Mouse (Mus musculus) brown adipose tissue, adult 24 weeks (tissue): Measurements from ENCODE around the gene Rnd1. TPM values are rescaled to one million over a fixed set of nuclear protein-coding genes. Genes with fewer than 3 reads are reported as not detected.
A peak's percentile ranks its signal among the peaks of the same experiment; 100 is the strongest.

Experiments used
- H3K27ac ChIP-seq: fragments of 200-500 bp; replicated peaks from 2 replicates; pipeline ENCODE4 v1.5.1; 2012; ENCODE audit warnings: low read depth, mild to moderate bottlenecking, low read length
- H3K4me1 ChIP-seq: fragments of 200-500 bp; 2 replicates; pipeline ENCODE4 v1.6.1; 2012; ENCODE audit warnings: low read length, mixed read lengths; ENCODE audit not compliant: control insufficient read depth, insufficient read depth, insufficient read length
- H3K4me3 ChIP-seq: fragments of 200-500 bp; 2 replicates; pipeline ENCODE4 v1.5.1; 2012; ENCODE audit warnings: low read depth, mild to moderate bottlenecking, low read length, moderate library complexity; ENCODE audit not compliant: insufficient read depth
- polyA plus RNA-seq: library from polyadenylated mRNA; stranded (reverse); fragments of >200 nt; gene quantifications from 2 replicates; pipeline ENCODE4 v1.2.4, GENCODE M21; 2012; ENCODE audit not compliant: missing spikeins, insufficient read depth, insufficient read length

The Rnd1 gene
- polyA plus RNA-seq, 1 experiment = 1.7 TPM

DNA sequence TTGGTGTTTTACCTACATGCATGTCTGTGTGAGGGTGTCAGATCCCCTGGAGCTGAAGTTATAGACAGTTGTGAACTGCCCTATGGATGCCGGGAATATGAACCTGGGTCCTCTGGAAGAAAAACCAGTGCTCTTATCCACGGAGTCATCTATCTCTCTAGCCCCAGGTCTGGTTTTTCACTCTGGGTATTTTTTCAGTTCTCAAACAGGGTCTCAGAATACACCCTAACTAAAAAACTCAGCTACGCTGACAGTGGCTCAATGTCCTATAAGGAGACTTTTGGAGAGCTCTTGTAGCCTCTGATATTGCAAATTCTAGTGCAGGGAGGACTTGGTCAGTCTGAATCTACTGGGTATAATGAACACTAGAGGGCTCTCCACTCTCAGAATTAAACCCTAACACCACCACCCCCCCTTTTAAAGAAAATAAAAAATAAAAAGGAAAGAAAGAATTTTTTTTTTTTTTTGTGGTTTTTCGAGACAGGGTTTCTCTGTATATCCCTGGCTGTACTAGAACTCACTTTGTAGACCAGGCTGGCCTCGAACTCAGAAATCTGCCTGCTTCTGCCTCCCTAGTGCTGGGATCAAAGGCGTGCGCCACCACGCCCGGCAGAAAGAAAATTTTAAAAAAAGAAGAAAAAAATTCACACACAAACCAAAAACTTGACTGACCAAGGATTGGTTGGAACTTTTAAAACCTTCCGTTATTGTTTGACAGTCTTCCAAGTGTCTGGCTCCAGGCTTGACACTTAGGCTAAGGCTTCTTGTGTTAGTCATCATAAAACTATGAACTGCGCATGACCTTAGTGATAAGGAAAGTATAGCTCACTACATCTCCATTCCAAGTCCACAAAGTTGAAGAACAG is 13.0 kb downstream of the Rnd1 start:
- Histone ChIP-seq H3K4me1 (no peaks in the 10 kb centered on the region), H3K4me3 (no peak overlapping the region), H3K27ac (no peak overlapping the region)

DNA sequence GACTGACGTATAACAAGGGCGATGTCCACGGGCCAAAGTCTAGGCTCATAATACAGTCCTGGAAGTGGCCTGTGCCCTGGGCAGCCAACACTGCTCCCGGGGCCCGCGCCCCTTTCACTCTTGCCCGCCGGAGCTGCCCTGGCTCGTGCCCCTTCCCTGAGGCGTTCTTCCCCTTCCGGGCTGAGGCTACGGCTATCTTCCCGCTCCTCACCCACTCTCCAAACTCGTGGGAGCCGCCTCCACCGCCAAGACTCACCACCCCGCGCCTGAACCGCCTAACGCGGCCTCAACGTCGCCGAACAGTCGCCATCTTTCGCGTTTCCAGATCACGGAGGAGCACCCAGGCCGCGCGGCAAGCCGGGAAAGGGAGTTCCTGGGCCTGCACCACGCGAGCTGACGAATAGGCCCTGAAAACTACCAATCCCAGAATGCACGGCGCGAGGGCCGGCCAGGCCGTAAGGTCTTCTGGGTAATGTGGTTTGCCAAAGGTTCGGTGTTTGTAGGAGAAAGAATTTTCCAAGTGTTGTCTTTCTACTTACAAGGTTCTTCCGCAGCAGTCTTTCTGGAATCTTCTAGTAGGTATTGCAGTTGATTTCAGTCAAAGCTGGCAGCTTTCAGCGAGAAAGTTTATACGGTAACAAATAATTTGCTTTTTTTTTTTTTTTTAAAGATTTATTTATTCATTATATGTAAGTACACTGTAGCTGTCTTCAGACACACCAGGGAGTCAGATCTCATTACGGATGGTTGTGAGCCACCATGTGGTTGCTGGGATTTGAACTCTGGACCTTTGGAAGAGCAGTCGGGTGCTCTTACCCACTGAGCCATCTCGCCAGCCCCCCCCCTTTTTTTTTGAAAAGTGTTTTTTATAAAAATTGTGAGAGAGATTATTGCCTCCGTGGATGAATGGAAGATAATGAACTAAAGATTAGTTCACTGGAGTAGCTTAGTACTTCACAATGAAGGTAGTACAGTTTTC is 14.4 kb downstream of the Rnd1 start, which contains the start of gene Ddx23:
Gene Ddx23, minus strand, starts transcription at position 328 of the 979 bp plus-strand sequence.
- Histone ChIP-seq H3K4me1 (no peaks in the 10 kb centered on the region), H3K27ac (peak within 1 kb of the TSS; percentile 95), H3K4me3 (peak within 1 kb of the TSS; percentile 77)

DNA sequence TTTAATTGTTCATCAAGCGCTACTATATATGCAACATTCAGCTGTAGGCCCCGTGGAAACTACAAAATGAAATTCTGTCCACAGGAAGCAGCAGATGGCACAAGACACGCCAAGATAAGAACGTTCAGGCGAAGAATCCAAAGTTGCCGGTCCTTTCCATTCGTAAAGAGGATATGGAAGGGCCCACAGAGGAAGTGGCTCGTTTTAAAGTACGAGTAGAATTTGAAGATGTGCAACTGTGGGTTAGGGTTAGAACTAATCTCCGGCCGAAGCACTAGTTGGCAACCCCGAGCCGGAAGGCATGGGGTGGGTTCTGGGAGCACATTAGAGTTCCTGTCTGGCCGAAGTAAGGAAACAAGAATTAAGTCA is 15.1 kb downstream of the Rnd1 start:
- H3K4me3 ChIP-seq = peak overlapping the region; percentile 77
- peak overlapping the region; percentile 95 for H3K27ac ChIP-seq
- H3K4me1 ChIP-seq = no peaks in the 10 kb centered on the region

DNA sequence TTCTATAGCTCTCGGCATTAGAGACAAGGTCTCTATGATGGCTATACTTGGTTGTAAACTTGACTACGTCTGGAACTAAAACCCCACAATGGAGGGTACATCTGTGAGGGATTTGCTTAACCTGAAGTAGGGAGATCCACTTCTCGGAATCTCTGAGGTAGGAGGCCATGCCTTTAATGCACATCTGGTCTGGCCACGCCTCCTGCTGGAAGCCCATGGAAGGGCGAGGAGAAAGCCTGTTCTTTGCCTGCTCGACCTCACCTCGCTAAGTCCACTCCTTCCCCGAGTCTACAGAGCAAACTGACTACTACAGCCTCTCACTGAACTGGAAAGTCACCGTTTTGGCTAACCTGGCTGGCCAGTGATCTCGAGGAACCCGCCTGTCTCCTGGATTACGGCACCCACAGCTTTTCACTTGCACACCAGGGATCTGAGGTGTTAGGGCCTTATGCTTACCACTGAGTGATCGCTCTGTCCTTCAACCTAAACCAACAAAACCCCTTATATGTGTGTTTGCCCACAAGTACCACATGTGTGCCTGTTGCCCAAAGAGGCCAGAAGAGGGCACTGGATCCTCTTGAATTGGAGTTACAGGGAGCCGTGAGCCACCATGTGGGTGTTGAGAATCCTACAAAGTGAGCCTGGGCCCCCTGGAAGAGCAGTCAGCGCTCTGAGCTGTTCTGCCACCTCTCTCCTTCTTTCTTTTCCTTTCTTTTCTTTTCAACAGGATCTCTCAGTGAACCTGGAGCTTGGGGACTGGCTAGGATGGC is 20.1 kb downstream of the Rnd1 start:
- Histone ChIP-seq H3K4me3 (no peak overlapping the region), H3K4me1 (no peaks in the 10 kb centered on the region), H3K27ac (no peak overlapping the region)

DNA sequence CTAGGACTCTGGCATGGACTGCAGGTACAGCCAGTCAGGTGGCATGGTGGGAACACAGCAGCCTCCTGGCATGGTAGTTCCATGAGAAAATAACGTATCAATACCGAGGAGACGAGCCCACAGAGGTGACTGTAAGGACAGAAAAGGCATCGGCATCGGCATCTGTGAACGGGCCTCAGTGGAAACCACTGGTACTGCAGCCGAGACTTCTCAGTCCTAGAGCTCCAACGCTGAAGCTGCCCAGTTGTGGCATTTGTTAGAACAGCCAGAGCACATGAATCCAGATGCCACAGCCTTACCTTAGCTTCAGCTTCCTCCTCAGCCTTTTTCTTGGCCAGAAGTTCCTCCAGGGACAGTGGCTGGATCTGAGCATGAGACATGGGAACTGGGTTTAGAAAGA is 25.1 kb downstream of the Rnd1 start:
- no peaks in the 10 kb centered on the region for H3K4me1 ChIP-seq
- H3K4me3 ChIP-seq = no peak overlapping the region
- H3K27ac ChIP-seq = no peak overlapping the region

DNA sequence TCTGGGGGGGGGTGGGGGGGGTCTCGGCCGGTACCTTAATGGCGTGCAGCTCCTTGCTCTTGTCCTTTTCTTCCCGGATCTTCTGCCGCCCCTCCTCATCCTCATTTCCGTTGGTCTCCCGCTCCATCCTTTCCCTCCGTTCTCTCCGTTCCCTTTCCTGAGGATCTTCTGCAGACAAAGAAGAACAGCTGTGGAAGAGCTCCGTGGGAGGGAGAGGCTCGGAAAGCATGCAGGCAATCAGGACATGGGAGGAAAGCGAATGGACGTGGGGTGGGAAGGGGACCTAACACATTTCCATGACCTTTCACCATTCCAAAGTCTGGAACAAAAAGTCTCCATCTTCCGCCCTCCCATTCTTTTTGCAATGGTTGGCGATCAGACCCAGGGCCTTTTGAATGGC is 25.8 kb downstream of the Rnd1 start:
- Histone ChIP-seq H3K4me3 (no peak overlapping the region), H3K4me1 (no peaks in the 10 kb centered on the region), H3K27ac (no peak overlapping the region)

DNA sequence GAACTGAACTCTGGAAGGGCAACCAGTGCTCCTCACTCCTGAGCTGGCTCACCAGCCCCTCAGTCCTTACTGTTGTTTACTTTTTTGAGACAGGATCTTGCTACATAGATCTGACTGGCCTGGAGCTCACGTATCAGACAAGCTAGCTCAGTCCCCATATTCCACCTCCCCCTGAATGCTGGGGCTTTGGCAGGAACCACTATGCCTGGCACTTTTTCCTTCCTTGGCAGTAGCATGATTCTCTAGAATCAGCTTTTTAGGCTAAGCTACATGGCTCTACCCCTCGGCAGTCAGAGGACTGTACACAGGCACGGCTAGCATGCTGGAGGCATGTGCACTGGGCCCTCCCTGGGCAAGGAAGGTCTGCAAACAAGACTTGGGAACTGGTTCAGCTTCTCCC is 29.2 kb downstream of the Rnd1 start:
- no peak overlapping the region for H3K27ac ChIP-seq
- no peak overlapping the region for H3K4me3 ChIP-seq
- H3K4me1 ChIP-seq = no peaks in the 10 kb centered on the region

DNA sequence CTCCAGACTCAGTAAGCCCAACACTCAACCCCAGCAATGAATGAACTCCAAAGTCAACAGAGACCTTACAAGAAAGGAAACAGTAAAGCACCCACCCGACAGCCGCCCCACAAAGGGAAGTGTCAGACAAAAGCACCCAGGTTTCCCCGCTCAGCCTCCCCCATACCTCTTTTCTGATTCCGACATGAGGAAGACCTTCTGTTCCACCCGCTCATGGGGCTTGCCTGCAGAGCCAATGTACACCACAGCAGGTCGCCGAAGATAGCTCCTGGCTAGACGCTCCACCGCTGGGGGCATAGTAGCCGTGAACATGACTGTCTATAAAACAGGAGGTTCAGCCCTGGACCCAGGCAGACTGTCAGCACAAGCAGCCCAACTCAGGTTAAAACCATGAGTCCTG is 30.0 kb downstream of the Rnd1 start:
- Histone ChIP-seq H3K4me3 (no peak overlapping the region), H3K4me1 (no peaks in the 10 kb centered on the region), H3K27ac (no peak overlapping the region)

DNA sequence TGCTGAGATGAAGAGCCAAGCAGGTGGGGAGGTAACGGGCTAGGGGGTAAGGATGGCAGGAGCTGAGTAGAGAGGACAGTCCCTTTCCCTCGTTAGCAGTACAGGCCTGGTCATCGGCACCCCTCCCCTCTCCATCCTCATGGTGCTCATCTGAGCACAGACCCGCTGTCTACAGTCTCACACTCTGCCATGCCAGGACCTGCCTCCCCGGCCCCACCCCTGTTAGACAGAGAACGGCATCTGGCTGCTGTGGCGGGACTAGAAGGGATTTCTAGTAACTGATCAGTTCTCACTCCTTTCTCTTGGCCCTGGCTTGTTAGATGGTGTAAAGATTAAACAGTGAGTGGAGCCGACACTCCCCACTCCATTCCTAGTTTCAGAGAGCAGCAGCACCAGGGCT is 30.5 kb downstream of the Rnd1 start:
- Histone ChIP-seq H3K4me1 (no peaks in the 10 kb centered on the region), H3K4me3 (no peak overlapping the region), H3K27ac (no peak overlapping the region)

DNA sequence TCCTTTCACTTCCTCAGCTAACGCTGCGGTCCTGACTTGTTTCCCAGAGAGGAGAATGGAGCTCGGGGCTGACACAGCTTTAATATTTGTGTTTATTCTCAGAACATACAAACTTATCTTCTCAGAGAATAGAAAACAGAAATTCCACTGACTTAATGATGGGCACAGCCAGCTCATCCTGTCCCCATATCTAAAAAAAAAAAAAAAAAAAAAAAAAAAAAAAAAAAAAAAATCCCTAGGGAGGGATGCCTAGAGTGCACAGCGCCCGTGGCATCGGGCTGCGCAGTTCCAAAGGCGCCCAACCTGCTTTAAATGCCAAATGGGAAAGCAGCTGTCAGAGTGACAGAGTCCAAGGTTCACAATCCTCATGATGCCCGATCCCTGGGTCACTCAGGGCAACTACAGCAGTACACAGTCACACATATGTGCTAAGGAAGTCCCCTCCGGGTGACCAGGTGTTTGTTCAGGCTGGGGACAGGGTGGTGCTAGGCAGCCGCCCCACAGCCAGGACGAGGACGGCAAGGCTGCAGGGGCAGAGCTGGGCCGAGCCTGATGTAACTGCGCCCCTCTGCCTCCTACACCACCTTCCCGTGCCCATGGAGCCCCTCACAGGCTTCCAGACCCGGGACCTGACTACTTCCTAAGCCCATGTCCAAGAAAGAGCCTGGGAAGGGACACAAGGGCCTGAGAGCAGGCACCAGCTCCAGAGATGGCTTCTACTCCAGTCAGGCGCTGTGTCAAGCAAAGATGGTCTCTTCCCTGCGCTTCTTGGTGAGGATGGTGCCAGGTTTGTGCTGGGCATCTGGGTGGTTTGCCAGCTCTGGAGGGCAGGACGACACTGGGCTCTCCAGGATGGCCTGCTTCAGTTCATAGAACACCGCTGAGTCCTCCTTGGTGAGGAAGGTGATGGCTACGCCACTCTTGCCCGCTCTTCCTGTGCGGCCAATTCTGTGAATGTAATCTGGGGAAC is 31.9 kb downstream of the Rnd1 start:
- Histone ChIP-seq H3K4me3 (no peak overlapping the region), H3K4me1 (no peaks in the 10 kb centered on the region), H3K27ac (no peak overlapping the region)

DNA sequence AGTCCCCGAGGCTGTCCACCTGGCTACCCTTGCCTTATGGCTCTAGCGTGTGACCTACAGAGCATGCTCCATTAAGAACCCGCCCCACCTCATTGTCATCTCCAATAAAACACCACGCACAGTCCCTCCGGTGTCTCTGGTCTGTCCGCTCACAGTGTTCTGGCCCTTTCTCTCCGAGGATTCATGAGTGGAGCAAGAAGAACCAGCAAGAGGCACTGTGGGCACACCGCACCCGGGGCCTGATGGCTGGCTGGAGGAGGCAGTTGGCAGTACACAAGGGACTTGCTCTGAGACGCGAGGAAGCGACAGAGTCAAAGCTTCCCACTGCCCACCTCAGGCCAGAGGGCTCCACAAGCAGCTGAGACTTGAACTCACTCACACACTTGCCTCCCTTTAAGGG is 32.9 kb downstream of the Rnd1 start:
- Histone ChIP-seq H3K27ac (no peak overlapping the region), H3K4me3 (no peak overlapping the region), H3K4me1 (no peaks in the 10 kb centered on the region)

DNA sequence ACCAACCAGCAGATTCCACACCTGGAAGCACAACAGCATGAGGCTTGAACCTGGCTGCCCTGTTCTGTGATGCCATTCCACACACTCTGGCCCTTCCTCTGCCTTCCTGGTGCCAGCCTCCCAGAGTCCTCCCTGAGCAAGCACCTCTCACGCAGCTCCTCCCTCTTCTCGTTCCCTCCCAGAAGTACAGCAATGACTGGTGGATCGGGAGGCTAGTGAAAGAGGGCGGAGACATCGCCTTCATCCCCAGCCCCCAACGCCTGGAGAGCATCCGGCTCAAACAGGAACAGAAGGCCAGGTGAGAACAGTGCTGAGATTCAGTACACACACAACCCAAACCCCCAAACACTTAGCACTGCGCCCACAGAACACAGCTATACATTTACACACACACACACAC is 37.1 kb downstream of the Rnd1 start:
- no peak overlapping the region for H3K27ac ChIP-seq
- H3K4me1 ChIP-seq = no peaks in the 10 kb centered on the region

DNA sequence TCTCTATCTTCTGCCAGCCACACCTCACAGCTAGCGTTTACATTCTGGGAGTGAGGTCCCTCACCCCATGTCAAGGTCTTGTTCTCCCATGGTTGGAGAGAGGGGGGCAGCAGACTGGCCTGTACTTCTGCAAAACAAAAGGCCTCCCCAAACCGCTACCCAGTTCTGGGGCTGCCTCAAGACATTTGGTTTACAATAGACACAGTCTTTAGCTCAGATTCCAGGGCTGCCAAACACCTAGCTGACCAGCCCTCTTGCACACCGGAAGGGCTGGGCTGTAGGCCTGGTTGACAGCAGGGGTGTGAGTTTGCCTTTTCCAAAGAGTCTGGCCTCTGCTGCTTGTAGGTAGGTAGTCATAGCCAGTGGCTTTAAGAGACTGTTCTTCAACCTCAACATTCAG is 40.1 kb downstream of the Rnd1 start:
- Histone ChIP-seq H3K4me1 (no peaks in the 10 kb centered on the region), H3K4me3 (no peak overlapping the region)

More for the DNA sequence above, 37.1 kb downstream of the Rnd1 start:
- H3K4me3 ChIP-seq = no peak overlapping the region

DNA sequence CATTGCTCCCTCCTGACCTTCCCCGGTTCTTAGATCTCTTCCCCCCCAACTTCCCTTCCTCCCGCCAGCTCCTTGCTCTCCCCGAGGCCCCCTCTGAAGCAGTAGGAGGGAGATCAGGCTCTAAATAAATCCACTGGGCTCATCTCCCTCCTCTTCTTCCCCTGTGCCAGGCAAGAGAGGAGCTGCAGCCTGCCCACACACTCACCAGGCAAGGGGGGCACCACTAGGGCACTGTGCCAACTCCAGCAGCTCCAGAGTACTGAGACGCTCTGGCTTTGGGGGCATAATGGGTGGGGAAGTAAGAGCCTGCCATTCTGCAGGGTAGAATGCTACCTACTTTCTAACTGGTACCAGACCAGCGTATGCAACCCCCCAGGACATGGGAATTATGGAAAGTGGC is 40.7 kb downstream of the Rnd1 start:
- H3K4me1 ChIP-seq = no peaks in the 10 kb centered on the region
- H3K27ac ChIP-seq = no peak overlapping the region
- no peak overlapping the region for H3K4me3 ChIP-seq

More for the DNA sequence above, 40.1 kb downstream of the Rnd1 start:
- no peak overlapping the region for H3K27ac ChIP-seq
